Comparison of ENCODE assay signal across 9 mouse cellular contexts in the genomic region with DNA sequence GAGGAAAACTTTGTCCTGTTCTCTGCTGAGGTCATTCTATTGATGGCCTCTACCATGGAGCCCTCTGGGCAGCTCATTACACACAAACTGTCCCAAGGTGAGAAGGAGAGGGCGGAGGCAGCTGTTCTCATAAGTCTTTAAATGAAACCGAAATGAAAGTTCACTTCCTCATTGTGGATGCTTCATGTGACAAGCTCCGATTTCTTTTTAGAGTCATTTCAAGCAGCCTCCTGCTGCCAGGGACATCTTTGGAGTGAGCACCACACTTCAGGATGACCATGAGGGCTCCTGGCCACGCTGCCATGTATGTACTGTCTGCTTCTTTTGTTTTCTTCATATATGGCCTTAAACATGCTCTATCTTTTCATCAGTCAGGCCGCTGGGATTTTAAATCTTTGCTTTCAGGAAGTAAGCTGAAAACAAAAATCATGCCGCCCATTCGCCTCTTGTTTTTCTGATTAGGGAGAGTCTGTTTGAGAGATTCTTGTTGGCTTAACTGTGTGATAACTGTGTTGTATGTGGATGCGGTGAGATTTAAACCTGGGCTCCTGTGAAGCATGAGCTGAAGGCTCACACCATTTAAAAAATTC. TPM values are rescaled to one million over a fixed set of nuclear protein-coding genes. Genes with fewer than 3 reads are reported as not detected.
DNase-seq lines count a peak whose midpoint lies in the region; ATAC-seq and TF ChIP-seq lines count a peak whose summit lies in the region.
"Had no signal": no experiment of that assay in that cellular context is flagged by ENCODE, and none has a peak within 500 bp of the region (broad histone marks: within the 10 kb centered on the region; RNA-seq: fewer than 3 reads in every experiment).

A gene (plus strand): TSS at position 165 of the 590 bp plus-strand sequence.

- no peaks in the 10 kb centered on the region for H3K27me3 ChIP-seq in intestine, postnatal 0 days (replicated peaks; ENCODE audit: control insufficient read depth, insufficient read depth, low read length)
- H3K27me3 ChIP-seq in megakaryocyte, embryonic 14.5 days (replicated peaks), result peaks cover 43% of the 10 kb centered on the region

- no peak for DNase-seq in gastrocnemius, adult 2 months
- DNase-seq in gastrocnemius, postnatal 36 days, result no peak
- no peak for DNase-seq in thymus, postnatal 0 days (ENCODE audit: low spot score)
- no peak for DNase-seq in thymus, postnatal 14 days
- DNase-seq in cerebellum, adult 8-10 months, result no peak
- DNase-seq in testis, postnatal 14 days (ENCODE audit: low spot score), result no peak

- TF ChIP-seq CTCF in gastrocnemius, adult 2 months (IDR thresholded peaks at IDR 0.05), result no peak
- TF ChIP-seq CTCF in intestine, postnatal 0 days (IDR thresholded peaks at IDR 0.05; ENCODE audit: low read depth), result no peak

- intact Hi-C loops in gastrocnemius, adult 2 months (cut with DNase I), result no loop called here
- intact Hi-C loops in gastrocnemius, postnatal 36 days (cut with DNase I), result loop anchor here (5.0 kb wide), 1 partner anchor 41 kb away; no protein-coding TSS in a partner anchor

- no peak within 1 kb of the TSS; the same call in 1 of the 2 replicates for H3K9ac ChIP-seq in intestine, postnatal 0 days (ENCODE audit: low read depth, low read length)

- peak; percentile 58; the same call in 1 of the 2 replicates for ATAC-seq in intestine, postnatal 0 days

- no peaks in the 10 kb centered on the region; the same call in 1 of the 2 replicates for H3K36me3 ChIP-seq in intestine, postnatal 0 days (ENCODE audit: control insufficient read depth, insufficient read depth)
- H3K36me3 ChIP-seq in megakaryocyte, embryonic 14.5 days (replicated peaks; ENCODE audit: low read length), result no peaks in the 10 kb centered on the region
- H3K36me3 ChIP-seq: G1E had no signal

- 59% methylated on average over 8 of the region's 8 CpGs for WGBS in intestine, postnatal 0 days

- H3K4me2 ChIP-seq in intestine, postnatal 0 days (replicated peaks; ENCODE audit: low read depth), result peak within 1 kb of the TSS; percentile 55

- H3K27ac ChIP-seq in gastrocnemius, adult 2 months, result no peak within 1 kb of the TSS
- peak within 1 kb of the TSS; percentile 68 for H3K27ac ChIP-seq in intestine, postnatal 0 days (ENCODE audit: low read depth, low read length)

- H3K4me1 ChIP-seq in intestine, postnatal 0 days (replicated peaks; ENCODE audit: control insufficient read depth, insufficient read depth, low read length), result peaks cover 2% of the 10 kb centered on the region; the same call in 1 of the 2 replicates
- peaks cover 24% of the 10 kb centered on the region for H3K4me1 ChIP-seq in megakaryocyte, embryonic 14.5 days

- H3K4me3 ChIP-seq in gastrocnemius, adult 2 months, result peak within 1 kb of the TSS; percentile 30
- peak within 1 kb of the TSS; percentile 29 for H3K4me3 ChIP-seq in intestine, postnatal 0 days (ENCODE audit: low read depth, low read length)
- peak within 1 kb of the TSS; percentile 80 for H3K4me3 ChIP-seq in megakaryocyte, embryonic 14.5 days (replicated peaks)

- no peaks in the 10 kb centered on the region for H3K9me3 ChIP-seq in intestine, postnatal 0 days (ENCODE audit: control insufficient read depth)
- peaks cover 3% of the 10 kb centered on the region; the same call in 1 of the 2 replicates for H3K9me3 ChIP-seq in megakaryocyte, embryonic 14.5 days
- H3K9me3 ChIP-seq: G1E had no signal

RNA-seq across cellular contexts. Expression of the gene that starts here (rescaled TPM):
- total RNA-seq in gastrocnemius, adult 2 months (2021), result 1 to 10 TPM; 2.1 to 4.6 TPM
- 1 to 10 TPM; 3.0 to 5.9 TPM for total RNA-seq in gastrocnemius, postnatal 36 days (2021)
- polyA plus RNA-seq in thymus, postnatal 0 days (2015; fragmentation: Nextera tagmentation; extraction: Ambion mirVana), result 78.1 and 79.8 TPM in 2 replicates
- 195 and 202 TPM in 2 replicates for polyA plus RNA-seq in intestine, postnatal 0 days (2015; fragmentation: Nextera tagmentation; extraction: Ambion mirVana)
- 3.5 and 24.7 TPM in 2 replicates for polyA plus RNA-seq in megakaryocyte, embryonic 14.5 days (2012; ENCODE audit: insufficient read depth, low replicate concordance)
- polyA plus RNA-seq: G1E had no signal

Comparison
In these comparisons a context has a peak if more than half of its experiments do, and no peak if none do; other contexts are left out.
1. H3K4me3 ChIP-seq: peak in every context shown above with its lines; median percentile 80 in megakaryocyte, embryonic 14.5 days; 30 in gastrocnemius, adult 2 months; 29 in intestine, postnatal 0 days.